19 mouse cellular contexts compared by ENCODE assay signal in genomic region chr10:56437290-56437689, GRCm38 (mm10).
A peak's percentile ranks its signal among the peaks of the same experiment; 100 is the strongest.
DNase-seq lines count a peak whose midpoint lies in the region; ATAC-seq and TF ChIP-seq lines count a peak whose summit lies in the region.
"Had no signal": no experiment of that assay in that cellular context is flagged by ENCODE, and none has a peak within 500 bp of the region (broad histone marks: within the 10 kb centered on the region; RNA-seq: fewer than 3 reads in every experiment).

No protein-coding gene starts in this region.

- H3K27ac ChIP-seq in kidney, embryonic 15.5 days, result no peak overlapping the region
- no peak overlapping the region for H3K27ac ChIP-seq in stomach, postnatal 0 days (replicated peaks)
- H3K27ac ChIP-seq: gastrocnemius, adult 2 months; heart, adult 2 months; hindbrain, embryonic 13.5 days; limb, embryonic 12.5 days; liver, embryonic 14.5 days; midbrain, embryonic 13.5 days had no signal

- no peak overlapping the region for H3K4me3 ChIP-seq in kidney, embryonic 15.5 days (replicated peaks)
- no peak overlapping the region for H3K4me3 ChIP-seq in stomach, postnatal 0 days (ENCODE audit: low read depth, low read length)
- H3K4me3 ChIP-seq: gastrocnemius, adult 2 months; heart, adult 2 months; hindbrain, embryonic 13.5 days; limb, embryonic 12.5 days; midbrain, embryonic 13.5 days; myocyte had no signal

- 60% methylated on average over 11 of the region's 11 CpGs for WGBS in kidney, embryonic 15.5 days
- WGBS in stomach, postnatal 0 days, result 58% methylated on average over 11 of the region's 11 CpGs

- no peak overlapping the region for H3K9ac ChIP-seq in kidney, embryonic 15.5 days
- H3K9ac ChIP-seq in stomach, postnatal 0 days (ENCODE audit: low read length), result no peak overlapping the region
- H3K9ac ChIP-seq: hindbrain, embryonic 13.5 days; limb, embryonic 12.5 days; liver, embryonic 14.5 days; midbrain, embryonic 13.5 days had no signal

- no peaks in the 10 kb centered on the region for H3K27me3 ChIP-seq in kidney, embryonic 15.5 days
- no peaks in the 10 kb centered on the region for H3K27me3 ChIP-seq in stomach, postnatal 0 days (ENCODE audit: control insufficient read depth, insufficient read depth, low read length)
- H3K27me3 ChIP-seq: hindbrain, embryonic 13.5 days; limb, embryonic 12.5 days; Patski had no signal

- no peak for TF ChIP-seq CTCF in stomach, postnatal 0 days (IDR thresholded peaks at IDR 0.05; ENCODE audit: low read depth)

- DNase-seq in kidney, adult 9 months, result peak; percentile 2
- peak; percentile 62 for DNase-seq in adrenal gland, adult 8-10 months
- DNase-seq in adrenal gland, postnatal 25 days, result peak; percentile 12
- DNase-seq in kidney, postnatal 4 days, result peak; percentile 14 to 23
- DNase-seq in layer of hippocampus, adult 9-10 months (ENCODE audit: low spot score), result no peak
- DNase-seq in stomach, postnatal 0 days (ENCODE audit: low spot score), result no peak
- DNase-seq: cerebellum, adult 8-10 months; gastrocnemius, adult 2 months; heart, adult 2 months; layer of hippocampus, adult 9-11 months; lung, postnatal 10 days; right cerebral cortex, adult 18-20 months had no signal

- H3K4me1 ChIP-seq in kidney, embryonic 15.5 days, result peaks cover 8% of the 10 kb centered on the region
- no peaks in the 10 kb centered on the region for H3K4me1 ChIP-seq in stomach, postnatal 0 days (replicated peaks; ENCODE audit: control insufficient read depth, insufficient read depth)
- H3K4me1 ChIP-seq: hindbrain, embryonic 13.5 days; midbrain, embryonic 13.5 days had no signal

- ATAC-seq in kidney, embryonic 15.5 days (replicated peaks; ENCODE audit: low FRiP score), result no peak
- ATAC-seq in stomach, postnatal 0 days (ENCODE audit: low FRiP score, low TSS enrichment), result no peak
- ATAC-seq: midbrain, embryonic 13.5 days; Patski had no signal

- no peaks in the 10 kb centered on the region for H3K36me3 ChIP-seq in kidney, embryonic 15.5 days
- no peaks in the 10 kb centered on the region for H3K36me3 ChIP-seq in stomach, postnatal 0 days (ENCODE audit: control insufficient read depth, insufficient read depth, low read length)
- H3K36me3 ChIP-seq: hindbrain, embryonic 13.5 days; limb, embryonic 12.5 days; midbrain, embryonic 13.5 days had no signal

- no peak overlapping the region for H3K4me2 ChIP-seq in kidney, embryonic 15.5 days
- no peak overlapping the region for H3K4me2 ChIP-seq in stomach, postnatal 0 days (replicated peaks; ENCODE audit: low read depth)
- H3K4me2 ChIP-seq: hindbrain, embryonic 13.5 days; limb, embryonic 12.5 days; midbrain, embryonic 13.5 days had no signal

- no peak for TF ChIP-seq EP300 in stomach, postnatal 0 days (optimal IDR thresholded peaks at IDR 0.05)

- no peaks in the 10 kb centered on the region for H3K9me3 ChIP-seq in kidney, embryonic 15.5 days (replicated peaks)
- no peaks in the 10 kb centered on the region for H3K9me3 ChIP-seq in stomach, postnatal 0 days (ENCODE audit: control insufficient read depth, low read length)
- H3K9me3 ChIP-seq: hindbrain, embryonic 13.5 days; limb, embryonic 12.5 days; midbrain, embryonic 13.5 days had no signal

Comparison
In these comparisons a context has a peak if more than half of its experiments do, and no peak if none do; other contexts are left out.
1. DNase-seq: peak in kidney, adult 9 months (single experiment), adrenal gland, adult 8-10 months (single experiment), adrenal gland, postnatal 25 days (single experiment) and kidney, postnatal 4 days (2 of 2); none in layer of hippocampus, adult 9-10 months (single experiment) and stomach, postnatal 0 days (single experiment).